Mouse (Mus musculus): Measurements from ENCODE around the gene Top1. TPM values are rescaled to one million over a fixed set of nuclear protein-coding genes. Genes with fewer than 3 reads are reported as not detected.

Top1 gene
- polyA plus RNA-seq, 1 experiment from 2014 or later: 29.7 TPM

DNA sequence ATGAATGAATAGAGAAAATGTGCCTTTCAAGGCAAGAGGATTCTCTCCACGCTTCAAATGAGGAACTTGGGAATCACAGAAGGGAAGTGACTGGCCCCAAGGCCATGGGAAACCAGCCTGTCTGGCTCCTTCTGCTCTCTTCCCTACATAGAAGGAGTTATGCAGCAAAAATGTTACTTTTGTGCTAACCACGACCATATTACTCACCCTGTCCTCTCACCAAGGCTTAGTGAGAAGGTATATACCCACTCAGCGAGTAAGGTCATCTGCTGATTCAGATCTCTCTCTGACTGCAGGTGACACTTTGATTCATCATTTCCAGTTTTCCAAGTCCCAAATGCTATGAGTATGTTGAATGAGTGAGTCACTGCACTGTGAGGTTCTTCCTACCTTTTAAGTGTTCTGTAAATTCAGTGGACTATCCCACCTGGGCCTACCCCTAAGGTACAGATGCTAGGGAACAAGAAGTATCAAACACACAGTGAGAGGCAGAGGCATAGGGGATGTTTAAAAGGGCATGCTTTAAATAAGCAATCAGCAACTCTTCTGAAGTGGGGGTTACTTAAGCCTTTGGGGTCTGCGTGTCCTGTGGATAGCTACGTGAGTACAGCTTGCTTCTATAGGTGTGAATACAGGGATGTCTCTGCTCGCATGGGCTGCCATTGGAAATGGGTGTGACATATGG, 25.3 kb upstream of the Top1 start:
- ATAC-seq (ENCODE audit: low FRiP score, low TSS enrichment): peak; percentile 55
- H3K27me3 ChIP-seq (ENCODE audit: control insufficient read depth, insufficient read depth, low read length): no peaks in the 10 kb centered on the region
- WGBS: 56% methylated on average over 6 of the region's 6 CpGs
- H3K4me2 ChIP-seq (replicated peaks; ENCODE audit: low read depth): no peak overlapping the region
- no peaks in the 10 kb centered on the region for H3K9me3 ChIP-seq (ENCODE audit: control insufficient read depth, low read length)
- peak overlapping the region; percentile 85 for H3K27ac ChIP-seq (replicated peaks)
- TF ChIP-seq EP300 (optimal IDR thresholded peaks at IDR 0.05): no peak
- no peak for TF ChIP-seq CTCF (IDR thresholded peaks at IDR 0.05; ENCODE audit: low read depth)
- H3K4me1 ChIP-seq (replicated peaks; ENCODE audit: control insufficient read depth, insufficient read depth): 0 out of 2 replicates have a peak, but pooled peaks cover 8% of the 10 kb centered on the region
- no peak overlapping the region for H3K4me3 ChIP-seq (ENCODE audit: low read depth, low read length)
- H3K36me3 ChIP-seq (ENCODE audit: control insufficient read depth, insufficient read depth, low read length): no peaks in the 10 kb centered on the region
- no peak overlapping the region for H3K9ac ChIP-seq (ENCODE audit: low read length)
- no peak for DNase-seq (ENCODE audit: low spot score)

DNA sequence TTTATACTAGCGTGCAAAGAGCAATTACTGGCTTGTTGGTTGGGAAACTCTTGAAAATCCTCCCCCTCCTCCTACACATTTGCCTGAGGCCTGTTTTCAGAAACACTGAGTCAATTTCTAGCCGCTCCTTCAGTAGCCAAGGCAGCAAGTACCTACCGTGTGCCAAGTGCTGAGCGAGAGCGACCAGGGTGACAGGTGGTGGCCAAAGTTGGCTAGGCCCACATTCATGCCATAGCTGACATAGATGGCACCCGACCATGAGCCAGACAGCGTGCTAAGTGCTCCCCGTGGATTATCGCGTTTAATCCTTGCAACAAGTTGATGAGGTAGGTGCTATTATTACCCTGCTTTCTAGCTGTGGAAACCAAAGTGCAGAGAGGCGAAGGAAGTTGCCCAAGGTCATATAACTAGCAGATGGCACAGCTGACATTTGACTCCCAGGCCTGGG, 24.7 kb upstream of the Top1 start:
- no peak for DNase-seq (ENCODE audit: low spot score)
- no peak for ATAC-seq (ENCODE audit: low FRiP score, low TSS enrichment)
- no peak overlapping the region for H3K9ac ChIP-seq (ENCODE audit: low read length)
- peak overlapping the region; percentile 85 for H3K27ac ChIP-seq (replicated peaks)
- H3K4me3 ChIP-seq (ENCODE audit: low read depth, low read length): no peak overlapping the region
- H3K4me1 ChIP-seq (replicated peaks; ENCODE audit: control insufficient read depth, insufficient read depth): 0 out of 2 replicates have a peak, but pooled peaks cover 8% of the 10 kb centered on the region
- H3K27me3 ChIP-seq (ENCODE audit: control insufficient read depth, insufficient read depth, low read length): no peaks in the 10 kb centered on the region
- 72% methylated on average over 11 of the region's 11 CpGs for WGBS
- no peaks in the 10 kb centered on the region for H3K9me3 ChIP-seq (ENCODE audit: control insufficient read depth, low read length)
- no peak overlapping the region for H3K4me2 ChIP-seq (replicated peaks; ENCODE audit: low read depth)
- H3K36me3 ChIP-seq (ENCODE audit: control insufficient read depth, insufficient read depth, low read length): no peaks in the 10 kb centered on the region
- no peak for TF ChIP-seq EP300 (optimal IDR thresholded peaks at IDR 0.05)
- TF ChIP-seq CTCF (IDR thresholded peaks at IDR 0.05; ENCODE audit: low read depth): no peak

DNA sequence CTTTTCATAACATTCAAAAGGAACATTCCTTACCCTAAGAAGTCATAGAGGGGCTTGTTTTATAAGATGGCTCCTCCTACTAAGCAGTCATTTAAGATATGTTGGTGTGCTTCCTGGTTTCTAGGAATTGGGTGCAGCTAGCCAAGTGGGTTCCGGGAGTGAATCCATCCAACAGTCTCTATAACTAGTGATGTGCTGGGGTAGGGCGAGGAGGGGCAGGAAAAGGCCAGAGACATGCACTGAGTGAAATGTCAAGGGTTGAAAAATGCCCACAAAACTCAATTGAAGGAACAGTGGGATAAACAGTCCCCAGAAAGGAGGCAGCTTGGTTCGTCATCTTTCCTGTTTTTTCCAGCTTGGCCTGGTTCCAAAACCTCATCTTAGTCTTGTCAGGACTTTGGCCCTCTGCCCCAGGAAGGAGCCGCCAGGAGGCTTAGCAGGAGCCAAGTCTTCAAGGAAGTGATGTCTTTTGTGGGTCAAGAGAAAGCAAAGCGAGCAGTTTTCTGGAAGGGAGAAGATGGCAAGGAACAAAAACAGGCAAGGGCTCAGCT, 24.0 kb upstream of the Top1 start:
- no peak overlapping the region for H3K9ac ChIP-seq (ENCODE audit: low read length)
- peak; percentile 9; the same call in 1 of the 2 replicates for TF ChIP-seq CTCF (IDR thresholded peaks at IDR 0.05; ENCODE audit: low read depth)
- TF ChIP-seq EP300 (optimal IDR thresholded peaks at IDR 0.05): peak; percentile 62
- no peaks in the 10 kb centered on the region for H3K27me3 ChIP-seq (ENCODE audit: control insufficient read depth, insufficient read depth, low read length)
- peak; percentile 71 for DNase-seq (ENCODE audit: low spot score)
- H3K9me3 ChIP-seq (ENCODE audit: control insufficient read depth, low read length): no peaks in the 10 kb centered on the region
- no peak overlapping the region for H3K4me3 ChIP-seq (ENCODE audit: low read depth, low read length)
- H3K27ac ChIP-seq (replicated peaks): peak overlapping the region; percentile 85
- peak; percentile 65 for ATAC-seq (ENCODE audit: low FRiP score, low TSS enrichment)
- H3K4me2 ChIP-seq (replicated peaks; ENCODE audit: low read depth): 0 out of 2 replicates have a peak overlapping the region, but pooled peaks have one; percentile 20
- H3K36me3 ChIP-seq (ENCODE audit: control insufficient read depth, insufficient read depth, low read length): no peaks in the 10 kb centered on the region
- WGBS: 10% methylated on average over 5 of the region's 5 CpGs
- 0 out of 2 replicates have a peak, but pooled peaks cover 8% of the 10 kb centered on the region for H3K4me1 ChIP-seq (replicated peaks; ENCODE audit: control insufficient read depth, insufficient read depth)

DNA sequence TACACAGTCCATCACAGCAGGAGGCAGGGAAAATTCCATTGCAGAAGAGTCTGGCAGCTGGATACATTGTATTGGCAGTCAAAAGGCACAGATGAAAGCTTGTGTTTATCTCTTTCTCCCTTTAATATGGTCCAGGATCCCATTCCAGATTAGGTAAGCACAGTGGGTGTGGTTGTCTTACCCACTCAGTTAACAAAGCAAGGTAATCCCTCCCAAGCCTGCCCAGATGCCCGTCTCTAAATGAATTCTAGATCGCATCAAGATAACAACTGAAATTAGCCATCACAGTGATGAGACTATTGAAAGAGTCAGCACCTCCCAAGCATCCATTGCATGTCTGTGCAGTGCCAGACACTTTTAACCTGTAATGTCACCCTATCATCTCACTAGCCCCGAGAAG, 23.0 kb upstream of the Top1 start:
- DNase-seq (ENCODE audit: low spot score): no peak
- Histone ChIP-seq H3K9me3 (ENCODE audit: control insufficient read depth, low read length) (no peaks in the 10 kb centered on the region), H3K36me3 (ENCODE audit: control insufficient read depth, insufficient read depth, low read length) (no peaks in the 10 kb centered on the region), H3K27ac (replicated peaks) (peak overlapping the region; percentile 85), H3K9ac (ENCODE audit: low read length) (no peak overlapping the region), H3K27me3 (ENCODE audit: control insufficient read depth, insufficient read depth, low read length) (no peaks in the 10 kb centered on the region), H3K4me3 (ENCODE audit: low read depth, low read length) (no peak overlapping the region), H3K4me2 (replicated peaks; ENCODE audit: low read depth) (no peak overlapping the region), H3K4me1 (replicated peaks; ENCODE audit: control insufficient read depth, insufficient read depth) (0 out of 2 replicates have a peak, but pooled peaks cover 8% of the 10 kb centered on the region)
- no peak for ATAC-seq (ENCODE audit: low FRiP score, low TSS enrichment)
- WGBS: 72% methylated on average over 3 of the region's 3 CpGs
- TF ChIP-seq EP300 (optimal IDR thresholded peaks at IDR 0.05) (no peak), CTCF (IDR thresholded peaks at IDR 0.05; ENCODE audit: low read depth) (no peak)

DNA sequence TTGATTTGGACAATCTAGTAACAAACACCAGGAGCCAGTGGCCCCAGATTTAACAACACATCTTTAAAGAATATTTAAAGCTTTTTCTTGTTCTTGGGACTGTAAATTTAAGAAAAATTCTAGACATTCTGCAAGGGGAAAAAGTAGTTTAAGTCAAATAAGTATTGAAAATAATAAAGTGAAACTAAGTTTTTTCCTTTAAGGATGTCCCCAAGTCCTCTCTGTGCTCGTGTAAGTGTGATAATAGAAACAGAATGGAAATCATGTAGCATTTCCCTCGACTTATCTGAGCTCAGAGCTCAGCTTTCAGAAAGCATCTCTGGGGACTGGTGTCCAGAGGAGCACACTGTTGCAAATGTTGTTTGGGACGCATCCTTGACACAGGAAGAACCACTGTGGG, 21.9 kb upstream of the Top1 start:
- TF ChIP-seq EP300 (optimal IDR thresholded peaks at IDR 0.05) (no peak), CTCF (IDR thresholded peaks at IDR 0.05; ENCODE audit: low read depth) (no peak)

More for the DNA sequence above, 21.9 kb upstream of the Top1 start:
- no peak for ATAC-seq (ENCODE audit: low FRiP score, low TSS enrichment)
- Histone ChIP-seq H3K9me3 (ENCODE audit: control insufficient read depth, low read length) (no peaks in the 10 kb centered on the region), H3K27me3 (ENCODE audit: control insufficient read depth, insufficient read depth, low read length) (no peaks in the 10 kb centered on the region), H3K4me3 (ENCODE audit: low read depth, low read length) (no peak overlapping the region), H3K4me1 (replicated peaks; ENCODE audit: control insufficient read depth, insufficient read depth) (0 out of 2 replicates have a peak, but pooled peaks cover 8% of the 10 kb centered on the region), H3K36me3 (ENCODE audit: control insufficient read depth, insufficient read depth, low read length) (no peaks in the 10 kb centered on the region), H3K4me2 (replicated peaks; ENCODE audit: low read depth) (no peak overlapping the region), H3K9ac (ENCODE audit: low read length) (no peak overlapping the region), H3K27ac (replicated peaks) (no peak overlapping the region)
- DNase-seq (ENCODE audit: low spot score): no peak
- WGBS: 72% methylated on average over 3 of the region's 3 CpGs

Measured in stomach, postnatal 0 days (tissue).